Mouse (Mus musculus) kidney, embryonic 15.5 days (tissue): ENCODE data around the gene Col25a1. TPM values are rescaled to one million over a fixed set of nuclear protein-coding genes. Genes with fewer than 3 reads are reported as not detected.

Experiments used
- ATAC-seq: fragments of 200-750 bp; cut with Nextera tagmentation; replicated peaks from 2 replicates; pipeline ENCODE4 v1.8.0; 2017; ENCODE audit warnings: moderate TSS enrichment; ENCODE audit not compliant: low FRiP score
- H3K27ac ChIP-seq: fragments of 300-500 bp; sonication (generic); 2 replicates; pipeline ENCODE4 v1.5.1; 2015; ENCODE audit warnings: mild to moderate bottlenecking, inconsistent platforms
- H3K27me3 ChIP-seq: fragments of 300-500 bp; sonication (generic); 2 replicates; pipeline ENCODE4 v1.6.1; 2015; ENCODE audit warnings: inconsistent platforms
- H3K36me3 ChIP-seq: fragments of 300-500 bp; sonication (generic); 2 replicates; pipeline ENCODE4 v1.6.1; 2015; ENCODE audit warnings: inconsistent platforms
- H3K4me1 ChIP-seq: fragments of 300-500 bp; sonication (generic); 2 replicates; pipeline ENCODE4 v1.6.1; 2015; ENCODE audit warnings: inconsistent platforms
- H3K4me2 ChIP-seq: fragments of 300-500 bp; sonication (generic); 2 replicates; pipeline ENCODE4 v1.6.1; 2015; ENCODE audit warnings: moderate library complexity, mild to moderate bottlenecking, inconsistent platforms
- H3K4me3 ChIP-seq: fragments of 300-500 bp; sonication (generic); replicated peaks from 2 replicates; pipeline ENCODE4 v1.5.1; 2015; ENCODE audit warnings: mild to moderate bottlenecking, inconsistent platforms
- H3K9ac ChIP-seq: fragments of 300-500 bp; sonication (generic); 2 replicates; pipeline ENCODE4 v1.6.1; 2015; ENCODE audit warnings: mild to moderate bottlenecking, inconsistent platforms
- H3K9me3 ChIP-seq: fragments of 300-500 bp; sonication (generic); replicated peaks from 2 replicates; pipeline ENCODE4 v1.6.1; 2016; ENCODE audit warnings: inconsistent platforms
- WGBS: fragments of 180-500 bp; shearing (Covaris S2); methylation state at CpG from one replicate; pipeline ENCODE4 v1.1.7; 2015; ENCODE audit warnings: mixed read lengths; 5-methylcytosine and 5-hydroxymethylcytosine counted together
- polyA plus RNA-seq: library from polyadenylated mRNA; unstranded; fragments of >200 nt; fragmentation: Nextera tagmentation; extraction: Ambion mirVana; gene quantifications from 2 replicates; pipeline ENCODE4 v1.2.1, GENCODE M21; 2015

The Col25a1 gene
- polyA plus RNA-seq, 1 experiment from 2014 or later = 5.4 TPM

DNA sequence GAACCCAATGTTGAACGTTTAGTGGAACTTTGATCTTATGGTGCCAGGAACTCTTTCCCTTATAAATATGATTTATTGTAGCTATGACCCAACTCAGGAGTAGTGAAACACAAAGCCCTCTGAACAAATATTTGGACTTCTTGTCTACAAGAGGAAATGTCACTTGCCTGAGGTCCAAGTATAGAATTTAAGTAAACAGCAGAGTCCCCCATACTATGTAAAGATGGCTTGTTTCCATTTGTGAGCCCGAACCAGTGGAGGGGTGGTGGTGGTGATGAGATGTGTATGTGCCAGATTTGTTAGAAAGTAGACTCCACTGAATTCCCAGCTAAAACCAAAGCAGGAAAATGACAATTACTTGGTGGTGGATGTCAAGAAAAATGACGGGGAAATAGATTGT is 169.2 kb downstream of the Col25a1 start:
- Histone ChIP-seq H3K9ac (no peak overlapping the region), H3K4me1 (peaks cover 5% of the 10 kb centered on the region; the same call in 1 of the 2 replicates), H3K4me2 (no peak overlapping the region), H3K36me3 (no peaks in the 10 kb centered on the region), H3K4me3 (no peak overlapping the region), H3K9me3 (no peaks in the 10 kb centered on the region), H3K27ac (no peak overlapping the region), H3K27me3 (0 out of 2 replicates have a peak, but pooled peaks cover 3% of the 10 kb centered on the region)
- ATAC-seq = no peak
- 40% methylated on average over 3 of the region's 3 CpGs for WGBS

DNA sequence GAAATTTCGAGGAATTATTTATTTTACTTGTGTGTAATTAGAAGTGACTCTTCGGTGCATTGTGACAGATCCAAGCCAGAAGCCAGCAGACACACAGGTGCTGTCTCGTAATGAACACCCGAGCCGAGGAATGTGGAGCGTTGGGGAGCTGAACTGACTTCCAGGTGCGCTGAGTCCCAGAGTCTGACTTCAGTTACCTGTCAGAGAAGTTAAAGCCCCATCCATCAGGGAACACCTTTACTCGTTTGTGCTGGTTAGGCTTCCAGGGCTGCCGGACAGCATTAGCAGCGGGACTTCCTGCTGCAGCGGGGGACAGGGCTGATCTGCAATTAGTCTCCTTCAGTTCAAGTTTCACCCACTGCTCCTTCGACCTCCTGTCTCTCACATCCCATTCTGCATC is 172.3 kb downstream of the Col25a1 start:
- Histone ChIP-seq H3K9ac (no peak overlapping the region), H3K27ac (no peak overlapping the region), H3K4me1 (peaks cover 5% of the 10 kb centered on the region; the same call in 1 of the 2 replicates), H3K27me3 (0 out of 2 replicates have a peak, but pooled peaks cover 3% of the 10 kb centered on the region), H3K9me3 (no peaks in the 10 kb centered on the region), H3K36me3 (no peaks in the 10 kb centered on the region), H3K4me2 (peak overlapping the region; percentile 40), H3K4me3 (0 out of 2 replicates have a peak overlapping the region, but pooled peaks have one; percentile 6)
- 0 out of 2 replicates have a peak, but pooled peaks have one; percentile 36 for ATAC-seq
- 30% methylated on average over 12 of the region's 12 CpGs for WGBS

DNA sequence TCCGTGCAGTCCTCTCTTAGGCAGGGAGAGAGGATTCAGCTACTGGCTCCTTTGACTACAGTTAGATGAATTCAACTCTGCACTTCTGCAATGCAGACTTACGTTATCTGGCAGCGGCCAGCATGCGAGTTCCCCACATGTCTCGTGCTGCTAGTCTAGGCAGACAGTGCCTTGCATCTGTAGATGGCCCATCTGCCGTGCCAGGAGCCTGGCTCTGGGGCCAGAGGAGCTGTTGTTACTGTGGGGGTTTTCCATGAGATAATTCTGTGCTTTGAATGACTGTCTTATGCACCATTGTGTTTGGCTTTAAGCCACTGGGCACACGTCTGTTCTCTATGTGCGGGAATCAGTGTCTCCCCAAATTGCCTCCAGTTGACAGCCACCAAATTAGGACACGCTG is 173.5 kb downstream of the Col25a1 start:
- H3K36me3 ChIP-seq = no peaks in the 10 kb centered on the region
- H3K27ac ChIP-seq = no peak overlapping the region
- WGBS = 89% methylated on average over 9 of the region's 9 CpGs
- no peak overlapping the region for H3K4me2 ChIP-seq
- no peak overlapping the region for H3K4me3 ChIP-seq
- H3K9ac ChIP-seq = no peak overlapping the region
- no peak for ATAC-seq
- 0 out of 2 replicates have a peak, but pooled peaks cover 3% of the 10 kb centered on the region for H3K27me3 ChIP-seq
- peaks cover 5% of the 10 kb centered on the region; the same call in 1 of the 2 replicates for H3K4me1 ChIP-seq
- no peaks in the 10 kb centered on the region for H3K9me3 ChIP-seq

DNA sequence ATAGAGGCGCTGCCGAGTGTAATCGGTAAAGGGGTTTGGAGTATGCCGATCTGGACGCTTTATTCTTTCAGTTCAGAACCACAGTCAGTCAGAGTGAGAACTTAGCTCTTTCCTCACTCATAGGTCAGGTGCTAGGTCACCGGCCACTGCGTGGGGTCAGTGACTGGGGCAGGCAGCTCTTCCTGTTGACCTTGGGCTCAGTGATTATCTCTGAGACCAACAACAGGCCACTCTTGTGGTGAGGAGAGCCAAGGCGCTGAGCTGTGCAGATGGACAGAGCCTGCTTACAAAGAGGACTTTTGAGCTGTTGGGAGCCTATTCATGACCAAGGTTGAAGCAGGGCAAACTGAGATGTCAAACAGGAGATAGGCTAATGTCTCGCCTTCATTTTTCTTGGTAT is 174.4 kb downstream of the Col25a1 start:
- no peak for ATAC-seq
- no peak overlapping the region for H3K4me2 ChIP-seq
- H3K9me3 ChIP-seq = no peaks in the 10 kb centered on the region
- 0 out of 2 replicates have a peak, but pooled peaks cover 3% of the 10 kb centered on the region for H3K27me3 ChIP-seq
- H3K27ac ChIP-seq = no peak overlapping the region
- no peak overlapping the region for H3K4me3 ChIP-seq
- WGBS = 53% methylated on average over 9 of the region's 9 CpGs
- H3K9ac ChIP-seq = no peak overlapping the region
- H3K4me1 ChIP-seq = peaks cover 10% of the 10 kb centered on the region
- no peaks in the 10 kb centered on the region for H3K36me3 ChIP-seq

DNA sequence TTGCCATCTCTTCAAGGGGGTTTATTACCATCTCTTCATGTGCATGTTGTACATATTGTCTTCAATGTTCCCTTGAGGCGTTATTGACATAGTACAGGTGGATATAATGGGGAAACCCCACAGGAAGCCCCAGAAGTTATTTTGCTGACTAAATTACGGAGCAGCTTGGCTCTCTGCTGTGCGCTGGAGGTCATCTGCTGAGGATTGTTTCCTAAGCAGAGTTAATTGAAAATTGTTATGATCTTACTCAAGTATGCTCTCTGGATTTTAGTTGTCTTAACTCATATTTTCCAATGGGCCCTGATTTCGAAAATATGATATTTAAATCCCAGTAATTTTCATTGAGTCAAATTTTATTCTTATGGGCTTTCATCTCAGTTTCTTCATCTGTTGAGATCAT is 178.0 kb downstream of the Col25a1 start:
- Histone ChIP-seq H3K4me2 (no peak overlapping the region), H3K9me3 (no peaks in the 10 kb centered on the region), H3K36me3 (no peaks in the 10 kb centered on the region), H3K4me1 (peaks cover 13% of the 10 kb centered on the region), H3K27me3 (no peaks in the 10 kb centered on the region), H3K4me3 (no peak overlapping the region), H3K9ac (no peak overlapping the region), H3K27ac (no peak overlapping the region)
- ATAC-seq = no peak
- WGBS = 86% methylated on average over 4 of the region's 4 CpGs

DNA sequence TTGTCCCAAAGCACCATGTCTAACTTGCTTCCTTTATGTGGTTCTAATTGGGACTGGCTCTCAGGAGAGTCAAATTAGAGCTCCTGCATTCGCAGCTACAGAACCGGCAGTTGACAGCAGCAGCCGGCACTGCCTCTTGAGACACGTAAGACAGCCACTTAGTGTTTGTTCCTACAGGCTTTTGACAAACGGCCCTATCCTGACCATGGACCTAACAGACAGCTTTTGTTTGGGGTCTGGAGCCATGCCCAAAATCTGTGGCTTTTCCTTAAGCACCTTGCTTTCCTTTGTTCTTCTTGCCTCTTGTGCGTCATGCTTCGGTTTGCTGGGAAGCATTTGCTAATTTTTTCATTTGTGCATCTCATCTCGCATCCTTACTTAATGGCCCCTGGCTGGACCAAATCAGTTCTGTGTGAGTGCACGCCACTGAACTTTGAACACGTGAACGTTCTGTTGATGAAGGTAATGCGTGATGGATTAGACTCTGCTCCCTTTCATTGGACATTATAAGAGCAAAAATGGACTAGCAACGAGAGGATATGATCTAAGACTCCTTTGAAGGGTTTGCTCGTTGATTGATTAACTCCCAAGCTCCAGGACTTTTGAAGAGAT is 179.5 kb downstream of the Col25a1 start:
- no peaks in the 10 kb centered on the region for H3K36me3 ChIP-seq
- H3K4me1 ChIP-seq = peaks cover 15% of the 10 kb centered on the region
- H3K27ac ChIP-seq = peak overlapping the region; percentile 20; the same call in 1 of the 2 replicates
- WGBS = 46% methylated on average over 14 of the region's 14 CpGs
- H3K4me2 ChIP-seq = 0 out of 2 replicates have a peak overlapping the region, but pooled peaks have one; percentile 12
- H3K9ac ChIP-seq = no peak overlapping the region
- ATAC-seq = peak; percentile 70
- no peaks in the 10 kb centered on the region for H3K27me3 ChIP-seq
- H3K9me3 ChIP-seq = no peaks in the 10 kb centered on the region
- no peak overlapping the region for H3K4me3 ChIP-seq

DNA sequence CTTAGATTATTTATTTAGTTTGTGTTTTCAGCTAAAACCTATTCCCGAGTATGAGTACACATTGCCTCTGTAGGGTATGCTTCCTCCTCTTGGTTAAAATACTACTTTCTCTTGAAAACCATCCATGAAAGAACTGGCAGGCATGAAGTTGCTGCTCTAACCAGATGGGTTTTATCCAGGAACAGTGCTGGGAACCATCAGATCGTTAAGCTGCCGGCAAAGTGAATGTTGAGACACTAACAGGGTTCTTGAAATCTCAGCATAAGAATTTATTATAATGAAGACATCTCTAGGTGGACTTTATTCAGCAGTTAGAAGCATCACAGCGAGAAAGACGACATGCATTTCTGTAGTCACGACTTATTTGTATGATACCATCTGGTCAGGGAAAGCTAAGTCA is 181.9 kb downstream of the Col25a1 start:
- Histone ChIP-seq H3K9me3 (no peaks in the 10 kb centered on the region), H3K27me3 (no peaks in the 10 kb centered on the region), H3K4me1 (peaks cover 18% of the 10 kb centered on the region), H3K27ac (no peak overlapping the region), H3K9ac (no peak overlapping the region), H3K4me3 (no peak overlapping the region), H3K4me2 (no peak overlapping the region), H3K36me3 (no peaks in the 10 kb centered on the region)
- WGBS = 66% methylated on average over 6 of the region's 6 CpGs
- no peak for ATAC-seq

DNA sequence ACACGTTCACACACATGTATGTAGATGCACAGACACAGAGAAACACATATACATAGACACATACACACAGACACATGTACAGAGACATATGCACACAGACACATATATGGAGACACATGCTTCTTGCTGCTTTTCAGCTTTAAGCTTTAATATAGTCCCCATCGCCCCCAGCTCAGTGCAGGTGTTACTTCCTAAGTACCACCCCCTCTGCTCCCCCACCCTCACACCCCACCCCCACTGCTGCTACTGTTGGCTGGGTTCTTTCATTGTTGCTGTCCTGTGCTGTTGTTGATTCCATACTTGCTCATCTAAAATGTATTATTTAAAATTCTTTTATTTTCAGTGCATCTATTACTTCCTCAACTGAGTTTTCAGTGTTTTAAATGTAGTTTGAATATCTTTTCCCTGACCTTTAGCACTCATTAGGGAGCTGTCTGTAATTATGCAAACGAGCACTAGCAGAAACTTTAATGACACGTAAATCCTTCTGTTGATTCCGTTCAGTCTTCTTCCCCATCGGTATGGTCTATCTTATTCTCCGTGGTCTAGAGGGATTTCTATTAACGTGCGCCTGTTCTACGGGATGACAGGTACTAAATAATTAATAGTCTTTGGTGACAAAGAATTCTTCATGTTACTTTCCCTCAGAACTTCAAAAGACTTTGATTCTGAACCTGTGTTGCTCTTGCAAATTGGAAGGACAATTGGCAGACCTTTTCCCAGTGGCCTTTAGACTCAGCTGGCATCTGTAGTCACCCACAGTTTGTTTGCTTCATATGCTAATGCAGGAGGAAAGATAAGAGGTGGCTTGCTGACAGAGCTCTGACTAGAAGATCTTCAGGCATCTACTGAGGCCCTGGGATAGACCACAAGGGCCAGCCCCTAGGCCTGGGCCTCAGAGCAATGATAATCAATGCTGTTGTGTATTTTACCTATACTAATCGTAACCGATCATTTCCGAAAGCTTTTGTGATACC is 196.0 kb downstream of the Col25a1 start:
- Histone ChIP-seq H3K9ac (no peak overlapping the region), H3K36me3 (no peaks in the 10 kb centered on the region), H3K27me3 (no peaks in the 10 kb centered on the region), H3K4me1 (no peaks in the 10 kb centered on the region), H3K27ac (no peak overlapping the region), H3K9me3 (no peaks in the 10 kb centered on the region), H3K4me3 (no peak overlapping the region), H3K4me2 (no peak overlapping the region)
- 60% methylated on average over 13 of the region's 13 CpGs for WGBS
- ATAC-seq = no peak

DNA sequence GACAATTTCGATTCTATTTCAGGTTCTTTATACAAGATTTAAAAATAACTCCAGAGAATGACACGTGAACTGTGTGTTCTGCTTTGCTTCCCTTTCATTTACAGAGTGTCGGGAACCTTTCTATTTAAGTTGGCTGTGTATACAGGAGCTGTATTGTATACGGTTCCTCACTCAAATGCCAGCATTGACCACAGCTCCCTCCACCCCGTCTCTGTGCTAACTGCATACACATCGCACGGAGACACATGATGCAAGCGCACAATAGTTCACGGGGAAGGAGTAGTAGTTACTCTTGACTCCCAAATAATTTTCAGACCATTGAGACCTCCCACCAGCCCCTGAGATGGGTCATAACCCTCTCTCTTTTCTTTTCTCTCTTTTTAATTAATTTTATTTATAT is 197.6 kb downstream of the Col25a1 start:
- H3K9me3 ChIP-seq = no peaks in the 10 kb centered on the region
- WGBS = 84% methylated on average over 9 of the region's 9 CpGs
- H3K4me2 ChIP-seq = no peak overlapping the region
- H3K36me3 ChIP-seq = no peaks in the 10 kb centered on the region
- ATAC-seq = no peak
- H3K4me1 ChIP-seq = no peaks in the 10 kb centered on the region
- H3K9ac ChIP-seq = no peak overlapping the region
- no peak overlapping the region for H3K27ac ChIP-seq
- no peaks in the 10 kb centered on the region for H3K27me3 ChIP-seq
- H3K4me3 ChIP-seq = no peak overlapping the region

DNA sequence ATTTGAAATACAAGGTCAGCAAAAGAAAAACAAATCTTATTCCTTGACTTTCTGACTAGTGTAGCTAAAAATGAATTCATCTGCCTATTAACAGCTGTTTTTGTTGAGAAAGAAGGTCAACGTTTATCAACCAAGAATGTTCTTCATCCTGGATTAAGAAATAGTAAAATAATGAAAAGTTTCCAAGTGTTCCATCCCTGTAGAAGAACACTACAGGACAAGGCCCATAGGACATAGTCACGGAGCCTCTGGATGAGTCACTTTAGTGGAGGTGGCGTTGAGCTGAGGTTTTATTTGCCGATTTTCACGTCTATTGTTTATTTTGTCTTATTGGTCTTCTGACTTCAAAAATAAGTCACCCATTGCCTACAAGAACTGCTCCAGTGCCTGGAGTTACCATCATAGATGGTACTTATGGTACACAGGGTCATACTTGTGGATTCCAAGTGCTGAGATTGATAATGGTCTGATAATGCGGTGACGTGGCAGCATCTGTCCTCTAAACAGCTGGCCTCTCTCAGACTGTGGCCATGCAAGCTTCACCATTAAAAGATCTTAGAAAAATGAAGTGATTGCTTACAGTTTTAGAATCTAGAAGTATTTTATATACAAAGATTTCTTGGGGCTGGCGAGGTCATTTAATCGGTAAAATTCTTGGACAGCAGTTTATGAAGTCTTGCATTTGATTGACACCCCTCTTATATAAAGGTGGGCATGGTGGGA is 198.7 kb downstream of the Col25a1 start:
- H3K27ac ChIP-seq = no peak overlapping the region

DNA sequence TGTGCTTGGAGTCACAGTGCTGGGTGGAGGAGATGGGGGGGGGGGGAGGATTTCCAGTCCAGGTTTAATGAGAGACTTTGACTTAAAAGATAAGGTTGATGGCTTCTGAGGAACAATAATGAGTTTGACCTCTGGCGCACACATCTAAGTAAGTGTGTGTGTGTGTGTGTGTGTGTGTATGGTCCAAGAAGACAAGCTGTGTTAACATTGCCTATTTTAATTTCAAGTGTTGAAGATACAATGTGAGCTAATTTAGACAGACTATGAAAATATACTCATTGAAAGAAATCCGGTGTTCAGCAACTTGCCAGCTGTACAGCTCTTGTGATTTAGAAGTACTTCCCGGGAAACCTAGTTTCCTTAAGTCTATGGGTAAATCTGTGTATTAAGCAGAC is 199.3 kb downstream of the Col25a1 start:
- Histone ChIP-seq H3K4me3 (no peak overlapping the region), H3K9ac (no peak overlapping the region), H3K27ac (no peak overlapping the region), H3K9me3 (no peaks in the 10 kb centered on the region), H3K27me3 (no peaks in the 10 kb centered on the region), H3K4me1 (no peaks in the 10 kb centered on the region), H3K4me2 (no peak overlapping the region), H3K36me3 (no peaks in the 10 kb centered on the region)
- no peak for ATAC-seq
- WGBS = 79% methylated on average over 3 of the region's 3 CpGs

More for the DNA sequence above, 198.7 kb downstream of the Col25a1 start:
- H3K9ac ChIP-seq = no peak overlapping the region
- no peak overlapping the region for H3K4me3 ChIP-seq
- H3K27me3 ChIP-seq = no peaks in the 10 kb centered on the region
- no peaks in the 10 kb centered on the region for H3K36me3 ChIP-seq
- no peak for ATAC-seq
- no peaks in the 10 kb centered on the region for H3K4me1 ChIP-seq
- WGBS = 89% methylated on average over 9 of the region's 9 CpGs
- H3K4me2 ChIP-seq = no peak overlapping the region
- no peaks in the 10 kb centered on the region for H3K9me3 ChIP-seq
